Mouse (Mus musculus): Measurements from ENCODE around the gene Tmem178. TPM values are rescaled to one million over a fixed set of nuclear protein-coding genes. Genes with fewer than 3 reads are reported as not detected.

Gene Tmem178
- total and polyA plus RNA-seq, 2 experiments: 0.28 to 0.49 TPM

DNA sequence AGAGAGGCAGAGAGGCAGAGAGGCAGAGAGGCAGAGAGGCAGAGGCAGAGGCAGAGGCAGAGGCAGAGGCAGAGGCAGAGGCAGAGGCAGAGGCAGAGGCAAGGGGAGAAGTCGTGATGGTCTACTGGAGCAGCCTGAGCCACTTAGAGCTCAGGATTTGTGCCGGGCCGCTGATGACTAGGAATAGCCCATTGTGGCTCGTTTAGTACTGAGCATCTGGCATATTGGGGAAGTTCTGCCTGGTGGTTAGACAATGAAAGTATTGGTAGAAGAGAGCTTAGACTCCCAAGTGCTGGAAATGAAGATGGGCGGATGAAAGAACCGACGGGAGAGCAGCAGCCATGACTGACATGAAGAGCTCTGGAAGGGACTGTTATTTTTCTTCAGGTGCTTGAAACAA lies 11.0 kb downstream of the Tmem178 start:
- H3K9ac ChIP-seq (ENCODE audit: low read depth, low read length): no peak overlapping the region
- no peaks in the 10 kb centered on the region for H3K79me2 ChIP-seq (ENCODE audit: control insufficient read depth, insufficient read depth, low read length)
- H3K27me3 ChIP-seq (ENCODE audit: control insufficient read depth, insufficient read depth, low read length): no peaks in the 10 kb centered on the region
- no peak for DNase-seq (ENCODE audit: extremely low read depth, low read depth, low spot score)
- WGBS: 80% methylated on average over 7 of the region's 7 CpGs
- H3K4me3 ChIP-seq (ENCODE audit: insufficient read depth, low read depth, low read length): no peak overlapping the region
- no peaks in the 10 kb centered on the region for H3K4me1 ChIP-seq (ENCODE audit: control insufficient read depth, insufficient read depth, low read length)
- no peaks in the 10 kb centered on the region for H3K36me3 ChIP-seq (ENCODE audit: control insufficient read depth, insufficient read depth, low read length)
- TF ChIP-seq CTCF (IDR thresholded peaks at IDR 0.05; ENCODE audit: low read depth, low read length) (no peak), POLR2A (IDR thresholded peaks at IDR 0.05; ENCODE audit: extremely low read depth, insufficient read depth, low read length) (no peak)
- H3K27ac ChIP-seq (replicated peaks; ENCODE audit: insufficient read depth, low read depth, low read length): no peak overlapping the region

DNA sequence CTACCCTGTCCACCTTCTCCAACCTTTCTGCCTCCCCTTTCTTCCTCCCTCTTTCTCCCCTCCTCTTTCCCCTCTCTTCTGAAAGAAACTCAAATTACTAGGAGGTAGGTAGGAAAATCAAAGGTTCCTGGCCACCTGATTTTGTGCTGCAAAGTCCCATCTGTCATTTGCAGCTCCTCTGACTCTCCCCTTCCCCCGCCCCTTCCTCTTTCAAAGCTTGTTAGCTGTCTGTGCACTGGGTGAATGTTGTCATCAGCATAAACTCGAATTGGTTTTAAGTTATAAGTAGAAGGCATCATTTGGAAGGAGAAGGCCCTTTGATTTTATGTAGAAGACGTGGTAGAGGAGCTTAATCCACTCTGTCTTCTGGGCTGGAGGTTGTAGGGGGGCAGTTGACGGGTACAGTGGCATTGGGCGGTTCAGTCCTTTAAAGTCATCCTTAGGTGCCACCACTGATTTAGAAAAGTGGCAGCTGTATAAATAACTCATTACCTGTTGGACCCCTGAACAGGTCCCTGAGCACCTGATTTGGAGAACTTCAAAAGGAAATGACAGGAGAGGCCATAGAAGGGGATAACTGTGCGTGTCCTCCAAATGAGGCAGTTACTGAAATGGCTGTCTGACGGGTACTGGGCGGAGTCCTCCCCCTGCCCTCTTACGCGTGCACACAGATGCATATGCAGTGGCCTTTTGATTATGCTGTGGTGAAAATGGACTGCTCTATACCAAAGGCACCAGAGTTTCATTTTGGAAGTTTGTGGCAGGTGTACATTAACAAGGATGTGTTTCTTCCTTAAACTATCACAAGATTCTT lies 11.8 kb downstream of the Tmem178 start:
- 83% methylated on average over 10 of the region's 10 CpGs for WGBS
- no peaks in the 10 kb centered on the region for H3K4me1 ChIP-seq (ENCODE audit: control insufficient read depth, insufficient read depth, low read length)
- no peaks in the 10 kb centered on the region for H3K79me2 ChIP-seq (ENCODE audit: control insufficient read depth, insufficient read depth, low read length)
- H3K36me3 ChIP-seq (ENCODE audit: control insufficient read depth, insufficient read depth, low read length): no peaks in the 10 kb centered on the region
- no peak for TF ChIP-seq CTCF (IDR thresholded peaks at IDR 0.05; ENCODE audit: low read depth, low read length)
- TF ChIP-seq POLR2A (IDR thresholded peaks at IDR 0.05; ENCODE audit: extremely low read depth, insufficient read depth, low read length): no peak
- DNase-seq (ENCODE audit: extremely low read depth, low read depth, low spot score): no peak
- H3K9ac ChIP-seq (ENCODE audit: low read depth, low read length): no peak overlapping the region
- no peak overlapping the region for H3K4me3 ChIP-seq (ENCODE audit: insufficient read depth, low read depth, low read length)
- H3K27me3 ChIP-seq (ENCODE audit: control insufficient read depth, insufficient read depth, low read length): no peaks in the 10 kb centered on the region
- no peak overlapping the region for H3K27ac ChIP-seq (replicated peaks; ENCODE audit: insufficient read depth, low read depth, low read length)

DNA sequence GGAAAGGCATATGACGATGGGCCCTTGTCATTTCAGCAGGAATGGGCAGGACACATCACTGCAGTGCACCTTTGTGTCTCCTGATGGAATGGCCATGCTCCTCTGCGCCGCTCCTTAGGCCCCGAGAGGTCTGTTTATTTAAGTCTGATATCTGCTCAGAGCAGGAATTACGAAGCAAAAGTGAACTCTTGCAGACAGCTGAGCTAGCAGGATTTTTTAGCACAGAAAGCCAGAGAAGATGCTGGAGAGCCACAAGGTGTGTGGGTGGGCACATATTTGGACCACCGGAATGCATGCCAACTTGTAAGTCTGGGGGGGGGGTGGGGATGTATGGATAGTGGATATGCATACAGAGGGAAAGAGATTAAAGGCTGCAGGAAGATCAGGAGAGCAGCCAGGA lies 13.9 kb downstream of the Tmem178 start:
- no peak overlapping the region for H3K27ac ChIP-seq (replicated peaks; ENCODE audit: insufficient read depth, low read depth, low read length)
- H3K27me3 ChIP-seq (ENCODE audit: control insufficient read depth, insufficient read depth, low read length): no peaks in the 10 kb centered on the region
- 61% methylated on average over 6 of the region's 6 CpGs for WGBS
- TF ChIP-seq CTCF (IDR thresholded peaks at IDR 0.05; ENCODE audit: low read depth, low read length) (no peak), POLR2A (IDR thresholded peaks at IDR 0.05; ENCODE audit: extremely low read depth, insufficient read depth, low read length) (no peak)
- no peak overlapping the region for H3K4me3 ChIP-seq (ENCODE audit: insufficient read depth, low read depth, low read length)
- no peak overlapping the region for H3K9ac ChIP-seq (ENCODE audit: low read depth, low read length)
- no peaks in the 10 kb centered on the region for H3K4me1 ChIP-seq (ENCODE audit: control insufficient read depth, insufficient read depth, low read length)
- no peaks in the 10 kb centered on the region for H3K79me2 ChIP-seq (ENCODE audit: control insufficient read depth, insufficient read depth, low read length)
- H3K36me3 ChIP-seq (ENCODE audit: control insufficient read depth, insufficient read depth, low read length): no peaks in the 10 kb centered on the region
- no peak for DNase-seq (ENCODE audit: extremely low read depth, low read depth, low spot score)

DNA sequence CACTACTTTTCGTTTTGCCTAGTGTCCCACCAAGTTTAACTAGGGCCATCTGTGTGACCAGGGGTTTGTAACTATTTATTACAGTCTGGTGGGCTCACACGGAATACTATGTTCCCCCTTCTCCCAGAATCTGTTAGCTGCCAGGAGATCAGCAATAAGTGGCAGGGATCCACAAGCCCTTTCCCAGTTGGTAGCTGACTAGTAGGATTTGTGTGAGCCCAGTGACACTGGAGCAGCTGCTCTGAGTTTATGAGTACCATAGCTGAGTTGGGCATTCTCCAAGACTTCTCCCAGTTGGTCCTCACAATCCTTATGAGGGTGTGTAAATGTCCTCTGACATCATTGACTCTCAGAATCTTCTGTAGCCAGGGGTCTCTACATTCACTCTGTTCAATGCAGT lies 15.4 kb downstream of the Tmem178 start:
- no peak overlapping the region for H3K9ac ChIP-seq (ENCODE audit: low read depth, low read length)
- H3K36me3 ChIP-seq (ENCODE audit: control insufficient read depth, insufficient read depth, low read length): no peaks in the 10 kb centered on the region
- DNase-seq (ENCODE audit: extremely low read depth, low read depth, low spot score): no peak
- H3K27ac ChIP-seq (replicated peaks; ENCODE audit: insufficient read depth, low read depth, low read length): no peak overlapping the region
- no peaks in the 10 kb centered on the region for H3K27me3 ChIP-seq (ENCODE audit: control insufficient read depth, insufficient read depth, low read length)
- no peaks in the 10 kb centered on the region for H3K79me2 ChIP-seq (ENCODE audit: control insufficient read depth, insufficient read depth, low read length)
- H3K4me1 ChIP-seq (ENCODE audit: control insufficient read depth, insufficient read depth, low read length): no peaks in the 10 kb centered on the region
- no peak overlapping the region for H3K4me3 ChIP-seq (ENCODE audit: insufficient read depth, low read depth, low read length)
- 81% methylated on average over 2 of the region's 2 CpGs for WGBS
- no peak for TF ChIP-seq POLR2A (IDR thresholded peaks at IDR 0.05; ENCODE audit: extremely low read depth, insufficient read depth, low read length)

DNA sequence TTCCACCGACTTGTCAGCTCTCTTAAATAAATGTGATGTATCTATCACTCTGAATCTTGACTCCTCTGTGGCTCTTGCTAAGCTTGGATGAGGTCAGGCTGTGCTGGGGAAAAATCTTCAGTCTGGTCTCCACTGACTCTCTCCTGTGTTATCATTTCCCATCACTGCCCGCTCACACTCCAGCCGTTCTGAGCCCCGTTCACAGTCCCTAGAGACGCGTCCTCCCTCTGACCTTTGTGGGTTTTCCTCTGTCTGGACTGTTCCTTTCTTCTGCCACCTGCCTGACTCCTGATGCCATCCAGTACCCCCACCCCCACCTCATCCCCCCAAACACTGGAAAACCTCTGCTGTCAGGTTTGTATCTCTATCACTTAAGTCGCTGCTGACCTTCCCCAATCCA lies 23.0 kb downstream of the Tmem178 start:
- no peak overlapping the region for H3K9ac ChIP-seq (ENCODE audit: low read depth, low read length)
- no peak for DNase-seq (ENCODE audit: extremely low read depth, low read depth, low spot score)
- 78% methylated on average over 7 of the region's 7 CpGs for WGBS

More for the DNA sequence above, 23.0 kb downstream of the Tmem178 start:
- Histone ChIP-seq H3K79me2 (ENCODE audit: control insufficient read depth, insufficient read depth, low read length) (no peaks in the 10 kb centered on the region), H3K27me3 (ENCODE audit: control insufficient read depth, insufficient read depth, low read length) (no peaks in the 10 kb centered on the region), H3K27ac (replicated peaks; ENCODE audit: insufficient read depth, low read depth, low read length) (no peak overlapping the region), H3K4me1 (ENCODE audit: control insufficient read depth, insufficient read depth, low read length) (no peaks in the 10 kb centered on the region), H3K36me3 (ENCODE audit: control insufficient read depth, insufficient read depth, low read length) (no peaks in the 10 kb centered on the region), H3K4me3 (ENCODE audit: insufficient read depth, low read depth, low read length) (no peak overlapping the region)
- TF ChIP-seq CTCF (IDR thresholded peaks at IDR 0.05; ENCODE audit: low read depth, low read length) (no peak), POLR2A (IDR thresholded peaks at IDR 0.05; ENCODE audit: extremely low read depth, insufficient read depth, low read length) (no peak)
